Mouse (Mus musculus): ENCODE measurements around the gene 5730455P16Rik.
A peak's percentile ranks its signal among the peaks of the same experiment; 100 is the strongest.
"Not testable (repeated sequence)": the region's sequence is repeated elsewhere in the genome, so short reads cannot be mapped to it uniquely, and the experiment has no call there.

5730455P16Rik gene

DNA sequence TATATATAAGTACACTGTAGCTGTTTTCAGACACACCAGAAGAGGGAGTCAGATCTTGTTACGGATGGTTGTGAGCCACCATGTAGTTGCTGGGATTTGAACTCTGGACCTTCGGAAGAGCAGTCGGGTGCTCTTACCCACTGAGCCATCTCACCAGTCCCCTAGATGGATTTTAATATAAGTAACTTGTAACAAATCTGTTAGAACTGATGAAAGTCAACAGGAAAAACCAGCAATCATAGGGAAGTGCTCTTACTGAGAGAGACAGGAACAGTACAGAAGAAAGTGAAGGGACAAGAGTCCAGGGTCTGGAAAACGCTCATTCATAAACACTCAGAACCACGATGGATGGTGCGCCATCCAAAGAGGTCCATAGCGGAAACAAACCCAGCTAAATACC is 1.4 kb upstream of the 5730455P16Rik start:
- DNase-seq (ENCODE audit: extremely low spot score, low spot score) = not testable (repeated sequence)

- not testable (repeated sequence) for DNase-seq (ENCODE audit: extremely low spot score, low spot score)
Observed at GRCm38 (mm10) chr11:80378452-80379068, 726 bp upstream of the 5730455P16Rik start.

DNA sequence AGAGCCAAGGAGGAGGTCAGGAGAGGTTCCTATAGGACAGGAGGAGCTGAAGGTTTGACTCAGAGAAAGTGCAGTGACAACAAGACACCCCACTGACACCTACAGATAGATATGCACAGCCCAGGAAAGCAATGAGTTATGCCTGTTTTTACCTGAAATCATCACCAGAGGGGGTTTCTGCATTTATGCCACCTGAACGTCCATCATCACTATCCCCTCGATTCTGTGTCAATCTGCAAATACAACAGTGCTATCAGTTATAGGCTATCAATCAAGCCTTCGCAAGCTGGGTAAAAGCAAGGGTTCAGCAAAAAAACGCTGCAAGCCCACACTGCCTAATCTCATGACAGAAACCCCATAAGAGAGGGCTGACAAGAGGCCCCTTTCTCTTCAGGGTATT is 1.2 kb downstream of the 5730455P16Rik start:
- DNase-seq (ENCODE audit: extremely low spot score, low spot score) = no peak

- no peak for DNase-seq (ENCODE audit: extremely low spot score, low spot score)
Observed at GRCm38 (mm10) chr11:80368949-80369348, 8.9 kb downstream of the 5730455P16Rik start.

- no peak for DNase-seq (ENCODE audit: extremely low spot score, low spot score)
Observed at GRCm38 (mm10) chr11:80354832-80355231, 23.0 kb downstream of the 5730455P16Rik start.

- DNase-seq (ENCODE audit: extremely low spot score, low spot score) = peak; percentile 86
Observed at GRCm38 (mm10) chr11:80351832-80352430, 25.9 kb downstream of the 5730455P16Rik start.

- no peak for DNase-seq (ENCODE audit: extremely low spot score, low spot score)
Observed at GRCm38 (mm10) chr11:80342482-80342881, 35.4 kb downstream of the 5730455P16Rik start.

DNA sequence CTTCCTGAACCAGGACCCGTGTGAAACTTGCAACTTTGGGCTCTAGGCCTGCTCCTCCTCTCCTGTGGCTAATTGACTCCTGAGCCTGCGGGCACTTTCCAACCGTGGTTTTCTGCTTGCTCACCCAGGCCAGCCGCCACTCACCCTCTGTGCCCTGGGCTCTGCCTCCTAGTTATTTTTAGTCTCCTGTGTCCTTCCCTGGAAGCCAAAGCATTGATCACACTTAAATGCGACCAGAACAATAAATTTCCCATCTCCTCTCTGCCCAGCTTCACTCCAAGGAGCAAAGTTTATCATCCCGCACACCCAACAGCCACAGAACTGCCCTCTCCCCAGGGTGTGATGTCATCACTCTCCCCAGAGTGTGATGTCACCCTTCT is 41.5 kb downstream of the 5730455P16Rik start:
- no peak for DNase-seq (ENCODE audit: extremely low spot score, low spot score)

DNA sequence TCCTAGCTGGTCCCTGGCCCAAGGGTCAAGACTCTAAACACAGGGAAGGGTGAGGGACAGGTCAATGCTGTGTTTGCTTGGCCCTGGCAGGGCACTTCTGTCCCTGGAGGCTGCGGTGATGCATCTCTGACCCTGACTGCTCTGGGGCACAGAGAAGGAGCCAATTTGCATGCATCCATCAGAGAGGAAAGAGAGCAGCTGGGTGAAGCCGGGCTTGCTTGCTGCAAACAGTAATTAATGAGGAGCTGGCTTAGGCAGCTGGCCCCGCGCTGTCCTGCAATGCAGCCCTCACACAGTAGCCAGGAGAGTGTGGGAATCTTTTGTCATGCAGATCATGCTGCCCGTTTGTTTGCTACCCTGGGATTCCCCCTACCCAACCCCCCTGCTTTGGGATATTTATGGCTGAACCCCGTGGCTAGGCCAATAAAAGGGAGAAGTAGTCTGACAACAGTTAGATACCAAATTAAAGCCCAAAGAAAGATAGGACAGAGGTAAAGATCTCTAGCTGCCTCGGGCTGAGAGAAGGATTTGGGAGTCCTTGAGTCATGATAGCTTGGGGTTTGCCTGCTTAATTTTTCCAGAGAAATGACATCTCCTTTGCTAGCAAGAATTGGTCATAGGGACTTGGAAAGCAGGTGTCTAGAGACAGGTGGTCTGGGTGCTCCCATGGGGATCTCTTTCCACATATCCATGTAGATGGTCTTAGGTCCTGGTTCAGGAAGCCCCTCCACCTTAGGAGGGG is 42.1 kb downstream of the 5730455P16Rik start:
- peak; percentile 78 for DNase-seq (ENCODE audit: extremely low spot score, low spot score)

DNA sequence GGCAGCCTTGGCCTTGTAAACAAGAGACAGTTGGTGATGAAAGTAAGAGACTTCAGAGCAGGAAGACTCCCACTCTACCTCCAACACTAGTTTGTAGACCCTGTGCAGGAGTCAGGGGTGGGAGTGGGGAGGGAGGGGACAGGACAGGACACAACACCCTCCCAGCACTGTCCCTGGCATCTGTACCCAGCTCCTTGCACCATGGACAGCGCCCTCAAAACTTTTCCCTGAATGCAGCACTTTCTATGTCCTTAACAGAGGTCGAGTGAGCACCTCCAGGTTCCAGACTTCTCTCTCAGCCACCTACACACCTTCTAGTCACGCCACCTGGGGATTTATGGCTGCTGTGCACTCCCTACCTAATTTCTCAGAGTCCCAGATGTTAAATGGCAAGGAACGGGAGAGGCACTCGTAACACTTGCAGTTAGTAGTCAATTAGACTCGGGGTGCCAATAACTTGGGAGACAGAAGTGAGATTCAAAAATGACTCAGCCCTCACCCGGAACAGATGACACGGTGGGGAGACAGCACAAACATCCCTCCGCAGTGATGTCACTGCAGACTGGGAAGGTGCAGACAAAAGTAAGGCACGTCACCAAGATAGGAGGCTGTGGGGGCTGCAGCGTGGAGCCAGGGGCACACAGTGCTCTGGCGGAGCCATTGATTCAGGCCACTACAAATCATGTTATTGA is 45.0 kb downstream of the 5730455P16Rik start:
- no peak for DNase-seq (ENCODE audit: extremely low spot score, low spot score)

- no peak for DNase-seq (ENCODE audit: extremely low spot score, low spot score)
Observed at GRCm38 (mm10) chr11:80324636-80325035, 53.2 kb downstream of the 5730455P16Rik start.

GRCm38 (mm10) chr11:80323255-80323654 is 54.6 kb downstream of the 5730455P16Rik start:
- no peak for DNase-seq (ENCODE audit: extremely low spot score, low spot score)

- peak; percentile 31 for DNase-seq (ENCODE audit: extremely low spot score, low spot score)
Observed at GRCm38 (mm10) chr11:80315743-80316639, 61.8 kb downstream of the 5730455P16Rik start.

- no peak for DNase-seq (ENCODE audit: extremely low spot score, low spot score)
Observed at GRCm38 (mm10) chr11:80313944-80314343, 63.9 kb downstream of the 5730455P16Rik start.

- DNase-seq (ENCODE audit: extremely low spot score, low spot score) = no peak
Observed at GRCm38 (mm10) chr11:80313462-80313861, 64.4 kb downstream of the 5730455P16Rik start.

- peak; percentile 49 for DNase-seq (ENCODE audit: extremely low spot score, low spot score)
Observed at GRCm38 (mm10) chr11:80312565-80312964, 65.3 kb downstream of the 5730455P16Rik start.

- peak; percentile 54 for DNase-seq (ENCODE audit: extremely low spot score, low spot score)
Observed at GRCm38 (mm10) chr11:80312049-80312448, 65.8 kb downstream of the 5730455P16Rik start.

- no peak for DNase-seq (ENCODE audit: extremely low spot score, low spot score)
Observed at GRCm38 (mm10) chr11:80311271-80311670, 66.6 kb downstream of the 5730455P16Rik start.

Measured in neural tube, embryonic 10.5 days (tissue).